In genomic region chr8:123248596-123248995, GRCm38 (mm10) we compare ENCODE assay signal across 25 mouse cellular contexts. TPM values are rescaled to one million over a fixed set of nuclear protein-coding genes. Genes with fewer than 3 reads are reported as not detected.
DNase-seq lines count a peak whose midpoint lies in the region; ATAC-seq lines count a peak whose summit lies in the region.
"Had no signal": no experiment of that assay in that cellular context is flagged by ENCODE, and none has a peak within 500 bp of the region (broad histone marks: within the 10 kb centered on the region; RNA-seq: fewer than 3 reads in every experiment).

No protein-coding gene starts in this region.

- DNase-seq in heart, adult 11 months: peak; percentile 96
- no peak for DNase-seq in heart, adult 9 months (ENCODE audit: low spot score in 2 of 2)
- peak; percentile 18 for DNase-seq in lung, postnatal 36 days
- no peak for DNase-seq in lung, postnatal 4 days
- DNase-seq in adrenal gland, postnatal 14 days: no peak
- DNase-seq in left cerebral cortex, adult 18-20 months (ENCODE audit: low spot score in 2 of 2): no peak
- DNase-seq: adrenal gland, postnatal 36 days; cerebellum, adult 8-10 months; cerebellum, postnatal 36 days; embryo, embryonic 11 days; gastrocnemius, postnatal 10 days; kidney, adult 8-10 months; kidney, postnatal 4 days; left cerebral cortex, postnatal 4 days; liver, postnatal 0 days; lung, postnatal 10 days; right cerebral cortex, postnatal 4 days; thymus, adult 18-20 months; thymus, postnatal 25 days had no signal

- ATAC-seq in granulocyte monocyte progenitor cell, adult 5-6 weeks (replicated peaks; ENCODE audit: poor library complexity, severe bottlenecking): peak; percentile 75
- ATAC-seq in monocyte, adult 5-6 weeks (replicated peaks; ENCODE audit: insufficient number of reproducible peaks, low FRiP score, low TSS enrichment, poor library complexity, severe bottlenecking): peak; percentile 56
- ATAC-seq: forebrain, embryonic 16.5 days; hindbrain, embryonic 16.5 days; liver, embryonic 12.5 days; liver, postnatal 0 days; midbrain, embryonic 15.5 days had no signal

RNA-seq across cellular contexts. Expression of gene Zfp276, which starts 5.4 kb away (rescaled TPM):
- 10.7 and 13.9 TPM in 2 replicates for total RNA-seq in granulocyte monocyte progenitor cell, adult 5-6 weeks (2014; fragmentation: Nextera tagmentation)
- 7.8 and 9.9 TPM in 2 replicates for total RNA-seq in granulocyte monocyte progenitor cell, adult 5-6 weeks (2017)
- 17.2 to 28.0 TPM (median 25.4 TPM) in 3 replicates for total RNA-seq in monocyte, adult 5-6 weeks (2017)
- 20.4 and 21.5 TPM in 2 replicates for total RNA-seq in adrenal gland, postnatal 14 days (2021)
- 10 to 100 TPM; 19.9 to 21.5 TPM for total RNA-seq in left cerebral cortex, adult 18-20 months (2021)

RNA-seq across cellular contexts. Expression of gene Vps9d1, which starts 5.6 kb away (rescaled TPM):
- 14.1 and 19.6 TPM in 2 replicates for total RNA-seq in granulocyte monocyte progenitor cell, adult 5-6 weeks (2014; fragmentation: Nextera tagmentation)
- total RNA-seq in granulocyte monocyte progenitor cell, adult 5-6 weeks (2017): 11.9 and 20.8 TPM in 2 replicates
- 28.2 to 59.4 TPM (median 54.9 TPM) in 3 replicates for total RNA-seq in monocyte, adult 5-6 weeks (2017)
- total RNA-seq in adrenal gland, postnatal 14 days (2021): 24.0 and 29.3 TPM in 2 replicates
- 10 to 100 TPM; 58.6 to 69.5 TPM for total RNA-seq in left cerebral cortex, adult 18-20 months (2021)

RNA-seq across cellular contexts. Expression of gene Spata2l, which starts 12.6 kb away (rescaled TPM):
- 1.5 and 3.9 TPM in 2 replicates for total RNA-seq in granulocyte monocyte progenitor cell, adult 5-6 weeks (2014; fragmentation: Nextera tagmentation)
- 1.0 and 4.3 TPM in 2 replicates for total RNA-seq in granulocyte monocyte progenitor cell, adult 5-6 weeks (2017)
- 0.85 to 3.6 TPM (median 0.95 TPM) in 3 replicates for total RNA-seq in monocyte, adult 5-6 weeks (2017)
- 12.2 and 18.7 TPM in 2 replicates for total RNA-seq in adrenal gland, postnatal 14 days (2021)
- total RNA-seq in left cerebral cortex, adult 18-20 months (2021): 10 to 100 TPM; 79.4 to 82.0 TPM

RNA-seq across cellular contexts. Expression of gene Cdk10, which starts 24.0 kb away (rescaled TPM):
- total RNA-seq in granulocyte monocyte progenitor cell, adult 5-6 weeks (2014; fragmentation: Nextera tagmentation): 26.7 and 54.5 TPM in 2 replicates
- 39.4 and 39.9 TPM in 2 replicates for total RNA-seq in granulocyte monocyte progenitor cell, adult 5-6 weeks (2017)
- total RNA-seq in monocyte, adult 5-6 weeks (2017): 25.8 to 42.8 TPM (median 39.1 TPM) in 3 replicates
- total RNA-seq in adrenal gland, postnatal 14 days (2021): 53.1 and 57.7 TPM in 2 replicates
- 10 to 100 TPM; 94.7 to 98.6 TPM for total RNA-seq in left cerebral cortex, adult 18-20 months (2021)

RNA-seq across cellular contexts. Expression of gene Spata33, which starts 36.0 kb away (rescaled TPM):
- 0.51 and 0.80 TPM in 2 replicates for total RNA-seq in granulocyte monocyte progenitor cell, adult 5-6 weeks (2014; fragmentation: Nextera tagmentation)
- 0.36 and 0.39 TPM in 2 replicates for total RNA-seq in granulocyte monocyte progenitor cell, adult 5-6 weeks (2017)
- total RNA-seq in monocyte, adult 5-6 weeks (2017): not detected in 3 replicates
- total RNA-seq in adrenal gland, postnatal 14 days (2021): 2.6 and 4.9 TPM in 2 replicates
- 1 to 10 TPM; 5.9 to 9.8 TPM for total RNA-seq in left cerebral cortex, adult 18-20 months (2021)

Comparison
In these comparisons a context has a peak if more than half of its experiments do, and no peak if none do; other contexts are left out.
1. DNase-seq: peak in heart, adult 11 months (single experiment) and lung, postnatal 36 days (single experiment); none in heart, adult 9 months (0 of 2), lung, postnatal 4 days (0 of 2), adrenal gland, postnatal 14 days (single experiment) and left cerebral cortex, adult 18-20 months (0 of 2).